Mouse (Mus musculus): ENCODE data around the gene Akap7. TPM values are rescaled to one million over a fixed set of nuclear protein-coding genes. Genes with fewer than 3 reads are reported as not detected.
"Not testable (repeated sequence)": the region's sequence is repeated elsewhere in the genome, so short reads cannot be mapped to it uniquely, and the experiment has no call there.

Gene Akap7
- polyA plus RNA-seq, 1 experiment from 2014 or later, result 19.8 TPM

DNA sequence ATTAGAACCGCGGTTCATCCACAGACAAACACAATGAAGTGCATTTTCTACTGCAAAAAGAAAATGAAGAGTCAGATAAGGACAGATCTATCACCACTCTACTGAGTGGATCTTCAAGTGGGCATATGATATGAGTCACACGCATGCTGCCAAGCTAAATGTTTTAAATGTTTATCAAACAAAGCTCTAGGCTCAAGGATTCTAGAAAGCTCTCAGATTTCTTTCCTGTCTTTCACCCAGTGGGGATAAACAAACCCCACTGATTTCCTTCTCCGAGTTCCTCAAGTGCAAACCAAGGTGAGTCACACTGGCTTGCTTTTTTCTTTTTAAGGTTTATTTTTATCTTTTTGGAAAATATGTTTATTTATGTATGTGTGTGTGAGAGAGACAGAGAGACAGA is 94.0 kb downstream of the Akap7 start:
- Histone ChIP-seq H3K36me3 (no peaks in the 10 kb centered on the region), H3K9me3 (no peaks in the 10 kb centered on the region), H3K9ac (no peak overlapping the region), H3K4me3 (no peak overlapping the region), H3K4me2 (no peak overlapping the region), H3K4me1 (no peaks in the 10 kb centered on the region), H3K27me3 (no peaks in the 10 kb centered on the region), H3K27ac (no peak overlapping the region)
- ATAC-seq (ENCODE audit: insufficient number of reproducible peaks, insufficient read depth, low FRiP score, low TSS enrichment, low read depth), result no peak
- WGBS, result 74% methylated on average over 4 of the region's 4 CpGs

DNA sequence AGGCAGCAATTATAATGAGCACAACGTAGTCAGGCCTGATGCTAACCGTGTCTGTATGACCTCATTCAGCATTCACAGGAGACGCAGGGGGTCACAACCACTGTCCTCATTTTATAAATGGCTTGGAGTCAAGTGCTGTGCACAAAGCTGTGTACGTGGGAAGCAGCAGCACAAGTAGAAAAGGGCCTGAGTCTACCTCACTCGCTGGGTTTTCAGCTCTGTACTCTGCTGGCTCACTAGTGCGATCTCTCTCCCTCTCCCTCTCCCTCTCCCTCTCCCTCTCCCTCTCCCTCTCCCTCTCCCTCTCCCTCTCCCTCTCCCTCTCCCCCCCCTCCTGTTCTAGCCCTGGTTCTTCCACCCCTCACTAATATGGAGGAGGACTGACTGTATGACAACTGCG is 99.1 kb downstream of the Akap7 start:
- no peak overlapping the region for H3K4me2 ChIP-seq
- H3K4me3 ChIP-seq, result no peak overlapping the region
- no peaks in the 10 kb centered on the region for H3K9me3 ChIP-seq
- no peaks in the 10 kb centered on the region for H3K4me1 ChIP-seq
- H3K27me3 ChIP-seq, result no peaks in the 10 kb centered on the region
- WGBS, result 63% methylated on average over 7 of the region's 7 CpGs
- no peak overlapping the region for H3K27ac ChIP-seq
- H3K36me3 ChIP-seq, result no peaks in the 10 kb centered on the region
- H3K9ac ChIP-seq, result no peak overlapping the region
- no peak for ATAC-seq (ENCODE audit: insufficient number of reproducible peaks, insufficient read depth, low FRiP score, low TSS enrichment, low read depth)

DNA sequence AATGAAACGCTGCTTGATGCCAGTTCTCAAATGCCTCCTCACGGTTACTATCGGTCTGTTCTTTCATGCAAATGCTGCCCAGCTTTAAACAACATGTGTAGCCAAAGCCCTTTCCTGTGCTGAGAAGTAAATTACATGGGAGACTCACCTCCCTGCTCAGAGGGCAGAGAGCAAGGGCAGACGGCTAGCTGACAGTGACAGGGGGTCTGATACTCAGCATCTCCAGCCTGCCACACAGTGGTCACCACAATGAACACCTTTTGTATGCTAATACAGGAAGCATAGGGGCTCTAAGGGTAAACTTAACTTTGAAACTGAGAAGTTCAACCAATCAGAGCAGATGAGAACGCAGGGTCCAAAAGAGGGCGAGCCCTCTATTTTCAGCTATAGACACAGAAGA is 99.8 kb downstream of the Akap7 start:
- H3K36me3 ChIP-seq, result no peaks in the 10 kb centered on the region
- 37% methylated on average over 6 of the region's 6 CpGs for WGBS
- no peak for ATAC-seq (ENCODE audit: insufficient number of reproducible peaks, insufficient read depth, low FRiP score, low TSS enrichment, low read depth)

DNA sequence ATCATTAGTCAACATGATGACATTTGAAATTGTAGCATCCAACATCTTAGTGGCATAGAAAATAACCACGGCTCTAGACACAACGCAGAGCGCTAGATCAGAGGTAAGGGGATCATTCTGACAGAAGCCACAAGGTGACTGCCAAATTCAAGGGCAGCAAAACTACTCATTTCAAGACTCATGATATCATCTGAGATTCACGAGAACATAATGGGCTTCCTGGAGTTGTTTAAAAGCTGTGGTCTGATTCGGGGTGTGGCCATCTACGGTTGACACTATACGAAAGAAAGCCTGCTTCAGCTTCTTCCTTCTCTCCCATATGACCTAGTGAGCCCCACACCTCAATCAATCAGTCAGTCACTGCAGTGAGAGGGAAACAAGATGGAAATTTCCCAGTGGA is 107.0 kb downstream of the Akap7 start:
- WGBS, result 75% methylated on average over 7 of the region's 7 CpGs

More for the DNA sequence above, 99.8 kb downstream of the Akap7 start:
- no peak overlapping the region for H3K4me3 ChIP-seq
- H3K9me3 ChIP-seq, result no peaks in the 10 kb centered on the region
- no peak overlapping the region for H3K27ac ChIP-seq
- no peak overlapping the region for H3K9ac ChIP-seq
- H3K4me1 ChIP-seq, result no peaks in the 10 kb centered on the region
- H3K4me2 ChIP-seq, result no peak overlapping the region
- no peaks in the 10 kb centered on the region for H3K27me3 ChIP-seq

DNA sequence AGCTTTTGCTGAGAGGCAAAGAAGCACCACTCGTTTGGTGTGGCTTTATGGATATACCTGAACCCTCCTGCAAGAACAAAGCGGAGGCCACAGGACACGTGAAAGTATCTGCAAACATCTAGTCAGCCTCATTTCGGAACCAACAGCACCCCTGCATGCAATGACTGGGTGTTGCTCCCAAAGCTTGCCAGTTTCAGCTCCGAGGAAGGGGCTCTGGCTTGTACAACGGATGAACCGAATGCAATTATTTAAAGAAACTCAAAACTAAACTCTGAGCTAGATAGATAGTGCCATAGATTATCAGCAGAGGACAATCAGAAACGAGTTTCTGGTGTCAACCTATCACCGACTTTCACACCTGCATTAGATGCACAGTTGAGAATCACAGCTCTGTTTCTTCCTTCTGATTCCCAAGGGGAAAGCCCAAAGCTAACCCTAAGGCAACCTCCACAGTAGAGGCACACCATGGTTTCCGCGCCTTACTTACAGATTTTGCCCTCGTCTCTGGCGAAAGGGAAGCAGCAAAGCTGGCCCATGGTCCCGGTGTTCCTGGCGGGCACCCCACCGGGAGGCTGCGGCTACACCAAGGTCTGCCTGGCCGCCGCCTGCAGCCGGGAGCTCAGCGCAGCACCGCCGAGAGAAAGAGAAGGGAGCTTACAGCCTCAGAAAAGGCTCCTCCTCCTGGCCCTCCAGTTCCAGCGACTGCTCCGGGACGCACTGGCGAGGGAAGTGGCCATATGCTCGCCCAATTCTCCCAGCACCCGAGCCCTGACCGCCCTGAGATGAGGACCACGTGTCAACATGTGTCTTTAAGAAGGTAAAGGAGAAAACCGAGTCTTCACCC is 107.9 kb downstream of the Akap7 start:
- 14% methylated on average over 32 of the region's 32 CpGs for WGBS
- H3K4me1 ChIP-seq, result peaks cover 8% of the 10 kb centered on the region; the same call in 1 of the 2 replicates
- H3K36me3 ChIP-seq, result no peaks in the 10 kb centered on the region
- H3K9ac ChIP-seq, result peak overlapping the region; percentile 73
- no peak; the same call in 1 of the 2 replicates for ATAC-seq (ENCODE audit: insufficient number of reproducible peaks, insufficient read depth, low FRiP score, low TSS enrichment, low read depth)
- peak overlapping the region; percentile 86 for H3K4me2 ChIP-seq
- peaks cover 12% of the 10 kb centered on the region for H3K27me3 ChIP-seq
- peak overlapping the region; percentile 50 for H3K4me3 ChIP-seq
- no peaks in the 10 kb centered on the region for H3K9me3 ChIP-seq
- H3K27ac ChIP-seq, result no peak overlapping the region

More for the DNA sequence above, 107.0 kb downstream of the Akap7 start:
- Histone ChIP-seq H3K27me3 (peaks cover 12% of the 10 kb centered on the region), H3K4me2 (peak overlapping the region; percentile 86; the same call in 1 of the 2 replicates), H3K4me1 (peaks cover 8% of the 10 kb centered on the region; the same call in 1 of the 2 replicates), H3K36me3 (no peaks in the 10 kb centered on the region), H3K9me3 (no peaks in the 10 kb centered on the region), H3K27ac (no peak overlapping the region), H3K4me3 (no peak overlapping the region), H3K9ac (no peak overlapping the region)
- no peak for ATAC-seq (ENCODE audit: insufficient number of reproducible peaks, insufficient read depth, low FRiP score, low TSS enrichment, low read depth)

DNA sequence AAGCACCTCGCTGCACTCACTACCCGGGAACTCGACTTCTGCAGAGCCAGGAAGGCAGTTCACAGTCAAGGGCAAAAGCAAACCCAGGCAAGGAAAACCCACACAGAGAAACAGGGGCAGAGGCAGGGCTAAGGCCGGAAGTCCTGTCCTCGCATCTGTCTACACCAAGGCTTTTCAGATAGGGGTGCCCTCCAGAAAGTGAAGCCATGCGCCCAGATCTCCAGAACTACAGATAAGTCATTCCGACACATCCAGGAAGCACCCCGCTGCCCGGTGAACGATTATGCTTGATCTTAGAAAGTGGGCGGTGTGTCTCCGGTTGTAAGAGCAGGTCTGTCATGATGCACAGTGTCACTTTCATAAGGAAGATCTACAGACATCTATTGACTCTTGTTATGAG is 109.1 kb downstream of the Akap7 start:
- Histone ChIP-seq H3K4me2 (no peak overlapping the region), H3K27ac (no peak overlapping the region), H3K4me3 (no peak overlapping the region), H3K4me1 (peaks cover 8% of the 10 kb centered on the region; the same call in 1 of the 2 replicates), H3K27me3 (peaks cover 12% of the 10 kb centered on the region), H3K9ac (no peak overlapping the region), H3K9me3 (no peaks in the 10 kb centered on the region), H3K36me3 (no peaks in the 10 kb centered on the region)
- WGBS, result 82% methylated on average over 12 of the region's 12 CpGs
- ATAC-seq (ENCODE audit: insufficient number of reproducible peaks, insufficient read depth, low FRiP score, low TSS enrichment, low read depth), result no peak

DNA sequence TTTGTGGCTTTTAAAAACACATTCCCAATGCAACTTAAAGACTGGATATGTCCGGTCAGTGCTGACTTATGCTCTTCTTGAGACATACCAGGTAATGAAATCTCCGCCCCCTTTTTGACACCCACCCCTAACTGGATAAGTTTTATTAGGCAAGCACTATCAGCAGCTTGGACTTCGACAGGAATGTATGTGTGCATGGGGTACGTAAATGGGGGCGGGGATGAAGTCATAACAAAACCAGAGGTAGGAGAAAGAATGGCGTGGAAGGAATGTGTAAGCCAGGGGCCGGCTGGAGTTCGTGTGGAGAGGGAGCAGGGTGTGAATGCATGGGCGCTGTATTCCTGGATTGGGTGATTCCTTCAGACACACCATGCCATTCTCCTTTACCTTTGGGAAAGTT is 109.6 kb downstream of the Akap7 start:
- Histone ChIP-seq H3K9ac (no peak overlapping the region), H3K4me3 (no peak overlapping the region), H3K27ac (no peak overlapping the region), H3K4me2 (no peak overlapping the region), H3K27me3 (peaks cover 12% of the 10 kb centered on the region), H3K4me1 (peaks cover 8% of the 10 kb centered on the region; the same call in 1 of the 2 replicates), H3K9me3 (no peaks in the 10 kb centered on the region), H3K36me3 (no peaks in the 10 kb centered on the region)
- ATAC-seq (ENCODE audit: insufficient number of reproducible peaks, insufficient read depth, low FRiP score, low TSS enrichment, low read depth), result no peak
- 75% methylated on average over 9 of the region's 9 CpGs for WGBS

DNA sequence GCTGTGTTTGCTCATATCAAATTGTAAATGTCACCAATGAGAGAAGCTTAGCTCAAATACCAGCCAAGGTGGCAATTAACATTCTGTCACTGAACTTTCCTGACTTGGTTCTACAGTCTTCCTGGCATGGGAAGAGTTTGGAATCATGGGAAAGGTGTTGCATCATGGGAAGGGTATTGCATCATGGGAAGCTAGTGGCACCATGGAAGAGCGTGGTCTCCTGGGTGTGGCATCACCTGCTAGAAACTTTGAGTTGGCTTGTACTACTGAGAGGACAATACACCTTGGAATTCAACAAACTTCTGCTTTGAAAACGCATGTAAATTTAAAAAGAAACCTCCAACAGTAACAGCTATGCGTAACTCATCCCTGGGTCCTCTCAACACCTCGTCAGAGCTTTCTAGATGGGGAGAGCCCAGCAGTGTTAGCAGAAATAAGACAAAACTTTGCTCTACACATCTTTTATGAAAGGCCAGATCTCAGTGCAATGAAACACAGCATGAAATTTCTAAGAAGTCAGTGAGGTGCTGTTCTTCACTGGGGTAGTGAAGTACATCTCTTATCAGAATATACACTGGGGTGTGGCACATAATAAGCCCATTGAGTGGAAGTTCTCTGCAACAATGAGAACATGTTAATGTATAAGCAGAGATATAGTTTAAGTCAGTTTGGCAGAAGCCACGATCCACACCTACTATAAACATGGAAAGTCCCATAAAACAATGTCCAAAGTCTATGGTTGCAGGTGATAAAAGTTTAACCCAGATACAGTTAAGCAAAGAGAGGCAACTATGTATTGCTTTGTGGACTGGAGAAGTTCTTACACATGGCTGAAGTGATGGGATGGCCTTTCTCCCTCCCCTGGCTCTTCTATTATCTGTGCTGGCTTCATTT is 115.2 kb downstream of the Akap7 start:
- 86% methylated on average over 5 of the region's 5 CpGs for WGBS
- no peaks in the 10 kb centered on the region for H3K36me3 ChIP-seq

DNA sequence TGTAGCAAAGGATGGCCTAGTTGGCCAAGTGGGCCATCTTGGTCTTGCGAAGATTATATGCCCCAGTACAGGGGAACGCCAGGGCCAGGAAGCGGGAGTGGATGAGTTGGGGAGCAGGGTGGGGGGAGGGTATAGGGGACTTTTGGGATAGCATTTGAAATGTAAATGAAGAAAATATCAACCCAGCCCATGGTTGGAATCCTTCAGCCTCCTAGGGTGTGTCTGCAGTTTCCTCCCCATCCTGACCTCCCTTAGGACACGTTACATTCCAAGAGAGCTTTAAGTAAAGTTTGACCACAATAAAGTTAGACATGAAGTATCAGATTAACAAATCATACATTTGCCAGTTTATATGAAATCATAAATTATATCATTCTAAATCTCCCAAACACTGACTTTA is 116.5 kb downstream of the Akap7 start:
- no peaks in the 10 kb centered on the region for H3K36me3 ChIP-seq
- H3K27me3 ChIP-seq, result no peaks in the 10 kb centered on the region
- H3K4me1 ChIP-seq, result no peaks in the 10 kb centered on the region
- no peak overlapping the region for H3K4me3 ChIP-seq
- no peak overlapping the region for H3K9ac ChIP-seq
- no peak overlapping the region for H3K27ac ChIP-seq
- no peaks in the 10 kb centered on the region for H3K9me3 ChIP-seq
- no peak overlapping the region for H3K4me2 ChIP-seq
- ATAC-seq (ENCODE audit: insufficient number of reproducible peaks, insufficient read depth, low FRiP score, low TSS enrichment, low read depth), result no peak
- 87% methylated on average over 4 of the region's 4 CpGs for WGBS

More for the DNA sequence above, 115.2 kb downstream of the Akap7 start:
- ATAC-seq (ENCODE audit: insufficient number of reproducible peaks, insufficient read depth, low FRiP score, low TSS enrichment, low read depth), result no peak
- no peak overlapping the region for H3K4me3 ChIP-seq
- no peak overlapping the region for H3K27ac ChIP-seq
- no peaks in the 10 kb centered on the region for H3K27me3 ChIP-seq
- no peak overlapping the region for H3K4me2 ChIP-seq
- no peaks in the 10 kb centered on the region for H3K9me3 ChIP-seq
- no peak overlapping the region for H3K9ac ChIP-seq
- H3K4me1 ChIP-seq, result no peaks in the 10 kb centered on the region

DNA sequence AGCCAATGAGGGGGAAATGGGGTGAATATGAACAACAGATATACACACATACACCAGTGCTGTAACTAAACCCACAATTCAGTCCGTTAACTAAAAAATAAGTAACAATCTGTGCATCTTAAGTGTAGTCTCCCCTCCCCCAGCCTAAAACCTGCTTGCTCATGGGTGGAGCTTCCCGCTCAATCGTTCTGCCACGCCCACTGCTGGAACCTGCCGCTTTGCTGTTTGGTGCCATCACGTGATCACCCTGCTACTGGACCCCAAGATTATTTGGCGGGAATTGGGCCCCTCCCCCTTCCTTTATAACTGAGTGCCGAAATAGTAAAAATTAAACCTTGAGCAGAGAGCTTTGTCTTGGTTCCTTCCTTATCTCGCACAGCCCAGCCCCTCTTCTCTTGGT is 121.4 kb downstream of the Akap7 start:
- H3K27me3 ChIP-seq; H3K4me1 ChIP-seq; ATAC-seq (ENCODE audit: insufficient number of reproducible peaks, insufficient read depth, low FRiP score, low TSS enrichment, low read depth); H3K9ac ChIP-seq; H3K36me3 ChIP-seq; H3K27ac ChIP-seq; H3K4me2 ChIP-seq; H3K4me3 ChIP-seq; H3K9me3 ChIP-seq: not testable (repeated sequence)
- 46% methylated on average over 9 of the region's 9 CpGs for WGBS

DNA sequence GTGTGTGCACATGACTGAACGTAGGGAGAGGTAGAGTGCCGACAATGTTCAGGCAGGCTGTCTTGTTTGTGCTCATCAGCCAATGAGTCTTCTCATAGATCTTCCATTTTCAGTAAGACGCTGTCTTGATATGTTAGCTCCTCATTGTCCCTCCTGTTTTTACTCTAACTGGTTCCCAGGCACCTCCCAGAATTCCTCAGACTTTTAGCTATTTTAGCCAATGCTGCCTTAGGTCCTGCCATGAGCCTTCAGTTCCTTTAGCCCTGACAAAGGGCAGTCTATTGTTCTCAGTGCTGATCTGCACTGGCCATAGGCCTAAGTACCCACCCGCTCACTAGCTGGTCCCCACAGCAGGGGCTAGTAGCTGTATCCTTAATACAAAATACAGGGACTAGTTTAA is 122.0 kb downstream of the Akap7 start:
- H3K27me3 ChIP-seq, result no peaks in the 10 kb centered on the region
- no peak overlapping the region for H3K9ac ChIP-seq
- no peaks in the 10 kb centered on the region for H3K36me3 ChIP-seq
- WGBS, result 92% methylated on average over 4 of the region's 4 CpGs
- H3K27ac ChIP-seq, result no peak overlapping the region
- H3K9me3 ChIP-seq, result no peaks in the 10 kb centered on the region
- no peaks in the 10 kb centered on the region for H3K4me1 ChIP-seq
- H3K4me2 ChIP-seq, result no peak overlapping the region
- no peak overlapping the region for H3K4me3 ChIP-seq
- ATAC-seq (ENCODE audit: insufficient number of reproducible peaks, insufficient read depth, low FRiP score, low TSS enrichment, low read depth), result no peak

Data from embryonic facial prominence, embryonic 13.5 days (tissue).